Comparison of ENCODE assay signal across 30 mouse cellular contexts in the genomic region with DNA sequence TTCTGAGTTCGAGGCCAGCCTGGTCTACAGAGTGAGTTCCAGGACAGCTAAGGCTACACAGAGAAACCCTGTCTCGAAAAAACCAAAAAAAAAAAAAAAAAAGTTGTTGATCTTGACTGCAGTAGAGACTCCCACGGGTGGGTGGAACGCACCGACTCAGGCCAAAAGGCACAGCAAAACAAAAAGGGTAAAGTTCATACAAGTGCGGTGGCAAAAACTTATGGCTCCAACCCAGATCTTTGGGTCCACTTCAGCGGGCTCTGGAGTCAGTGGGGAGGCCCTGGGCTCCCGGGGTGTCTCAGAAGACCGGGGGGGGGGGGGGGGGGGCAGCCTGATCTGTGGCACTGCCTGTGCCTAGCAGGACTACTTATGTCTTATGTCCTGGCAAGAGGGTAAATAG.
DNase-seq lines count a peak whose midpoint lies in the region; ATAC-seq and TF ChIP-seq lines count a peak whose summit lies in the region.
"Had no signal": no experiment of that assay in that cellular context is flagged by ENCODE, and none has a peak within 500 bp of the region (broad histone marks: within the 10 kb centered on the region; RNA-seq: fewer than 3 reads in every experiment).

No protein-coding gene starts in this region.

- DNase-seq in adrenal gland, adult 2 months = peak; percentile 10
- no peak for DNase-seq in adrenal gland, adult 8-10 months
- DNase-seq in heart, adult 11 months = peak; percentile 70
- no peak for DNase-seq in heart, embryonic 10.5 days (ENCODE audit: low spot score)
- peak; percentile 4 to 42 for DNase-seq in kidney, postnatal 25 days
- no peak for DNase-seq in kidney, postnatal 10 days
- DNase-seq in liver, postnatal 0 days = no peak
- no peak for DNase-seq in liver
- DNase-seq: adrenal gland, postnatal 36 days; cerebellum, adult 11 months; cerebellum, adult 2 months; cerebellum, adult 9-11 months; cerebellum, postnatal 25 days; embryo, embryonic 11 days; gastrocnemius, postnatal 10 days; gastrocnemius, postnatal 36 days; heart, postnatal 10 days; heart, postnatal 36 days had no signal

- H3K27ac ChIP-seq in heart, embryonic 10.5 days = no peak overlapping the region
- H3K27ac ChIP-seq in liver, postnatal 0 days (ENCODE audit: low read depth) = 0 out of 2 replicates have a peak overlapping the region, but pooled peaks have one; percentile 3
- H3K27ac ChIP-seq: embryonic facial prominence, embryonic 10.5 days; embryonic facial prominence, embryonic 13.5 days; forebrain, embryonic 12.5 days; forebrain, embryonic 15.5 days; heart, embryonic 15.5 days; hindbrain, embryonic 10.5 days; hindbrain, embryonic 13.5 days; intestine, embryonic 15.5 days had no signal

- no peak for ATAC-seq in liver, postnatal 0 days
- ATAC-seq: activated CD4-positive, CD25-positive, alpha-beta regulatory T cell, adult 4 months; forebrain, embryonic 15.5 days; hindbrain, embryonic 16.5 days; intestine, embryonic 15.5 days had no signal

- peaks cover 68% of the 10 kb centered on the region for H3K36me3 ChIP-seq in heart, embryonic 10.5 days
- peaks cover 40% of the 10 kb centered on the region for H3K36me3 ChIP-seq in liver, postnatal 0 days (replicated peaks; ENCODE audit: insufficient read depth, low read length)

- no peak overlapping the region for H3K4me2 ChIP-seq in liver, postnatal 0 days (ENCODE audit: low read depth, low read length)
- H3K4me2 ChIP-seq: embryonic facial prominence, embryonic 13.5 days; forebrain, embryonic 12.5 days; forebrain, embryonic 15.5 days; heart, embryonic 12.5 days; heart, embryonic 15.5 days; hindbrain, embryonic 13.5 days; intestine, embryonic 15.5 days had no signal

- WGBS in heart, embryonic 10.5 days = 92% methylated on average over 9 of the region's 9 CpGs
- WGBS in liver, postnatal 0 days (ENCODE audit: insufficient replicate concordance) = 62% methylated on average over 6 of the region's 9 CpGs

- TF ChIP-seq CTCF in liver, postnatal 0 days (IDR thresholded peaks at IDR 0.05; ENCODE audit: low read depth) = no peak

- H3K27me3 ChIP-seq in heart, embryonic 10.5 days (ENCODE audit: insufficient read depth, poor library complexity, severe bottlenecking) = no peaks in the 10 kb centered on the region
- no peaks in the 10 kb centered on the region for H3K27me3 ChIP-seq in liver, postnatal 0 days (ENCODE audit: insufficient read depth, low read length)
- H3K27me3 ChIP-seq: embryonic facial prominence, embryonic 13.5 days; forebrain, embryonic 12.5 days; forebrain, embryonic 15.5 days; heart, embryonic 12.5 days; heart, embryonic 15.5 days; hindbrain, embryonic 13.5 days; intestine, embryonic 15.5 days had no signal

- no peak for TF ChIP-seq EP300 in liver, postnatal 0 days (IDR thresholded peaks at IDR 0.05; ENCODE audit: low read depth)

- H3K9ac ChIP-seq in liver, postnatal 0 days (replicated peaks) = no peak overlapping the region
- H3K9ac ChIP-seq: embryonic facial prominence, embryonic 13.5 days; forebrain, embryonic 12.5 days; forebrain, embryonic 15.5 days; heart, embryonic 12.5 days; heart, embryonic 15.5 days; hindbrain, embryonic 13.5 days; intestine, embryonic 15.5 days had no signal

- no peak overlapping the region for H3K4me3 ChIP-seq in heart, embryonic 10.5 days
- H3K4me3 ChIP-seq in liver, postnatal 0 days (ENCODE audit: low read depth, low read length) = no peak overlapping the region
- H3K4me3 ChIP-seq: embryonic facial prominence, embryonic 10.5 days; embryonic facial prominence, embryonic 13.5 days; erythroblast, embryonic 14.5 days; forebrain, embryonic 12.5 days; forebrain, embryonic 15.5 days; heart, embryonic 12.5 days; heart, embryonic 15.5 days; hindbrain, embryonic 10.5 days; hindbrain, embryonic 13.5 days; intestine, embryonic 15.5 days had no signal

- H3K4me1 ChIP-seq in heart, embryonic 10.5 days = no peaks in the 10 kb centered on the region
- H3K4me1 ChIP-seq in liver, postnatal 0 days (ENCODE audit: insufficient read depth) = no peaks in the 10 kb centered on the region
- H3K4me1 ChIP-seq: embryonic facial prominence, embryonic 10.5 days; embryonic facial prominence, embryonic 13.5 days; forebrain, embryonic 12.5 days; forebrain, embryonic 15.5 days; heart, embryonic 12.5 days; heart, embryonic 15.5 days; hindbrain, embryonic 10.5 days; hindbrain, embryonic 13.5 days; intestine, embryonic 15.5 days had no signal

- no peaks in the 10 kb centered on the region for H3K9me3 ChIP-seq in heart, embryonic 10.5 days
- no peaks in the 10 kb centered on the region for H3K9me3 ChIP-seq in liver, postnatal 0 days (ENCODE audit: low read length)
- H3K9me3 ChIP-seq: embryonic facial prominence, embryonic 10.5 days; embryonic facial prominence, embryonic 13.5 days; forebrain, embryonic 12.5 days; forebrain, embryonic 15.5 days; heart, embryonic 12.5 days; heart, embryonic 15.5 days; hindbrain, embryonic 10.5 days; hindbrain, embryonic 13.5 days; intestine, embryonic 15.5 days had no signal

Comparison
In these comparisons a context has a peak if more than half of its experiments do, and no peak if none do; other contexts are left out.
1. DNase-seq: peak in adrenal gland, adult 2 months (single experiment), heart, adult 11 months (single experiment) and kidney, postnatal 25 days (2 of 2); none in adrenal gland, adult 8-10 months (single experiment), heart, embryonic 10.5 days (single experiment), kidney, postnatal 10 days (single experiment), liver, postnatal 0 days (single experiment) and liver (single experiment).